Mouse (Mus musculus) kidney, embryonic 14.5 days (tissue): ENCODE results near the gene Arl5a. TPM values are rescaled to one million over a fixed set of nuclear protein-coding genes. Genes with fewer than 3 reads are reported as not detected.

ENCODE experiments used
- ATAC-seq: fragments of 200-750 bp; cut with Nextera tagmentation; 2 replicates; pipeline ENCODE4 v1.8.0; 2017; ENCODE audit warnings: moderate number of reproducible peaks, mild to moderate bottlenecking, moderate TSS enrichment, moderate library complexity; ENCODE audit not compliant: low FRiP score, low TSS enrichment
- H3K27ac ChIP-seq: fragments of 300-500 bp; sonication (generic); 2 replicates; pipeline ENCODE4 v1.5.1; 2014; ENCODE audit warnings: low read depth, mild to moderate bottlenecking, low read length, moderate library complexity, mixed read lengths
- H3K27me3 ChIP-seq: fragments of 300-500 bp; sonication (generic); 2 replicates; pipeline ENCODE4 v1.6.1; 2014; ENCODE audit warnings: mild to moderate bottlenecking, low read length; ENCODE audit not compliant: control insufficient read depth, insufficient read depth
- H3K36me3 ChIP-seq: fragments of 300-500 bp; sonication (generic); 2 replicates; pipeline ENCODE4 v1.6.1; 2014; ENCODE audit warnings: low read length, mixed read lengths; ENCODE audit not compliant: control insufficient read depth, insufficient read depth
- H3K4me1 ChIP-seq: fragments of 300-500 bp; sonication (generic); 2 replicates; pipeline ENCODE4 v1.6.1; 2014; ENCODE audit warnings: low read length, mixed read lengths; ENCODE audit not compliant: control insufficient read depth, insufficient read depth
- H3K4me2 ChIP-seq: fragments of 300-500 bp; sonication (generic); replicated peaks from 2 replicates; pipeline ENCODE4 v1.6.1; 2014; ENCODE audit warnings: low read depth, mild to moderate bottlenecking, low read length
- H3K4me3 ChIP-seq: fragments of 300-500 bp; sonication (generic); 2 replicates; pipeline ENCODE4 v1.5.1; 2014; ENCODE audit warnings: mild to moderate bottlenecking, low read length
- H3K9ac ChIP-seq: fragments of 300-500 bp; sonication (generic); 2 replicates; pipeline ENCODE4 v1.6.1; 2014; ENCODE audit warnings: low read depth, mild to moderate bottlenecking, low read length, moderate library complexity
- H3K9me3 ChIP-seq: fragments of 300-500 bp; sonication (generic); 2 replicates; pipeline ENCODE4 v1.6.1; 2016; ENCODE audit warnings: low read length; ENCODE audit not compliant: control insufficient read depth
- WGBS: fragments of 180-500 bp; shearing (Covaris S2); extraction: QIAGEN DNeasy Blood & Tissue Kit; methylation state at CpG from one replicate; pipeline ENCODE4 v1.1.7; 2014; 5-methylcytosine and 5-hydroxymethylcytosine counted together
- polyA plus RNA-seq: library from polyadenylated mRNA; unstranded; fragments of >200 nt; fragmentation: Nextera tagmentation; extraction: Ambion mirVana; gene quantifications from 2 replicates; pipeline ENCODE4 v1.2.1, GENCODE M21; 2014

Gene Arl5a
- 30.8 and 70.1 TPM in 2 replicates for polyA plus RNA-seq

GRCm38 (mm10) chr2:52424747-52425522 lies at the start of gene Arl5a:
Arl5a (minus strand) TSS chr2:52424901.
- H3K36me3 ChIP-seq = no peaks in the 10 kb centered on the region
- H3K27me3 ChIP-seq = no peaks in the 10 kb centered on the region
- H3K27ac ChIP-seq = peak within 1 kb of the TSS; percentile 83
- H3K4me1 ChIP-seq = peaks cover 21% of the 10 kb centered on the region
- no peaks in the 10 kb centered on the region for H3K9me3 ChIP-seq
- peak within 1 kb of the TSS; percentile 96 for H3K9ac ChIP-seq
- ATAC-seq = peak; percentile 96
- peak within 1 kb of the TSS; percentile 65 for H3K4me2 ChIP-seq
- H3K4me3 ChIP-seq = peak within 1 kb of the TSS; percentile 96
- WGBS = under 1% methylated on average over 56 of the region's 57 CpGs

GRCm38 (mm10) chr2:52471545-52472291 lies 47.0 kb upstream of the Arl5a start:
- no peaks in the 10 kb centered on the region for H3K36me3 ChIP-seq
- H3K27me3 ChIP-seq = no peaks in the 10 kb centered on the region
- WGBS = 28% methylated on average over 4 of the region's 4 CpGs
- no peak overlapping the region for H3K4me2 ChIP-seq
- no peak overlapping the region for H3K27ac ChIP-seq
- H3K4me1 ChIP-seq = no peaks in the 10 kb centered on the region; the same call in 1 of the 2 replicates
- peak; percentile 46; the same call in 1 of the 2 replicates for ATAC-seq
- H3K9ac ChIP-seq = no peak overlapping the region
- H3K9me3 ChIP-seq = no peaks in the 10 kb centered on the region
- H3K4me3 ChIP-seq = no peak overlapping the region

- Histone ChIP-seq H3K27ac (no peak overlapping the region), H3K9ac (no peak overlapping the region), H3K4me3 (no peak overlapping the region), H3K27me3 (no peaks in the 10 kb centered on the region), H3K36me3 (no peaks in the 10 kb centered on the region), H3K4me2 (no peak overlapping the region), H3K4me1 (no peaks in the 10 kb centered on the region), H3K9me3 (no peaks in the 10 kb centered on the region)
- WGBS = 88% methylated on average over 4 of the region's 4 CpGs
- ATAC-seq = no peak
These were observed 45.4 kb upstream of the Arl5a start for GRCm38 (mm10) chr2:52470044-52470560.

- Histone ChIP-seq H3K4me2 (no peak overlapping the region), H3K9ac (no peak overlapping the region), H3K4me3 (no peak overlapping the region), H3K9me3 (no peaks in the 10 kb centered on the region), H3K4me1 (no peaks in the 10 kb centered on the region), H3K27ac (no peak overlapping the region), H3K36me3 (no peaks in the 10 kb centered on the region), H3K27me3 (no peaks in the 10 kb centered on the region)
- WGBS = 68% methylated on average over 6 of the region's 6 CpGs
- ATAC-seq = no peak
These were observed 42.9 kb upstream of the Arl5a start for GRCm38 (mm10) chr2:52467629-52468028.

GRCm38 (mm10) chr2:52461206-52461967 lies 36.7 kb upstream of the Arl5a start:
- Histone ChIP-seq H3K36me3 (no peaks in the 10 kb centered on the region), H3K4me3 (no peak overlapping the region), H3K4me2 (no peak overlapping the region), H3K4me1 (no peaks in the 10 kb centered on the region), H3K9me3 (no peaks in the 10 kb centered on the region), H3K27me3 (no peaks in the 10 kb centered on the region), H3K27ac (no peak overlapping the region), H3K9ac (no peak overlapping the region)
- ATAC-seq = no peak
- 90% methylated on average over 12 of the region's 12 CpGs for WGBS

- Histone ChIP-seq H3K27ac (no peak overlapping the region), H3K4me1 (no peaks in the 10 kb centered on the region), H3K9me3 (no peaks in the 10 kb centered on the region), H3K4me3 (no peak overlapping the region), H3K9ac (no peak overlapping the region), H3K27me3 (no peaks in the 10 kb centered on the region), H3K36me3 (no peaks in the 10 kb centered on the region), H3K4me2 (no peak overlapping the region)
- no peak for ATAC-seq
- WGBS = 81% methylated on average over 7 of the region's 7 CpGs
These were observed 31.1 kb upstream of the Arl5a start for GRCm38 (mm10) chr2:52455606-52456479.

GRCm38 (mm10) chr2:52449818-52450217 lies 25.1 kb upstream of the Arl5a start:
- 80% methylated on average over 8 of the region's 8 CpGs for WGBS
- no peaks in the 10 kb centered on the region for H3K27me3 ChIP-seq
- ATAC-seq = no peak
- no peak overlapping the region for H3K4me3 ChIP-seq
- no peak overlapping the region for H3K4me2 ChIP-seq
- H3K36me3 ChIP-seq = no peaks in the 10 kb centered on the region
- no peaks in the 10 kb centered on the region for H3K9me3 ChIP-seq
- no peak overlapping the region for H3K9ac ChIP-seq
- no peak overlapping the region for H3K27ac ChIP-seq
- H3K4me1 ChIP-seq = no peaks in the 10 kb centered on the region

- WGBS = 68% methylated on average over 1 of the region's 1 CpGs
- Histone ChIP-seq H3K4me2 (no peak overlapping the region), H3K9ac (no peak overlapping the region), H3K4me1 (no peaks in the 10 kb centered on the region), H3K27ac (no peak overlapping the region), H3K9me3 (no peaks in the 10 kb centered on the region), H3K27me3 (no peaks in the 10 kb centered on the region), H3K36me3 (no peaks in the 10 kb centered on the region), H3K4me3 (no peak overlapping the region)
- ATAC-seq = no peak
These were observed 24.2 kb upstream of the Arl5a start for GRCm38 (mm10) chr2:52448916-52449315.
